In genomic region chr14:27271371-27272071, GRCm38 (mm10) we compare ENCODE assay signal across 14 mouse cellular contexts.
A peak's percentile ranks its signal among the peaks of the same experiment; 100 is the strongest.
DNase-seq lines count a peak whose midpoint lies in the region; ATAC-seq and TF ChIP-seq lines count a peak whose summit lies in the region.
"Had no signal": no experiment of that assay in that cellular context is flagged by ENCODE, and none has a peak within 500 bp of the region (broad histone marks: within the 10 kb centered on the region; RNA-seq: fewer than 3 reads in every experiment).

No protein-coding gene starts in this region.

- H3K9me3 ChIP-seq in forebrain, embryonic 14.5 days (replicated peaks; ENCODE audit: control insufficient read depth, low read length) = no peaks in the 10 kb centered on the region
- H3K9me3 ChIP-seq in forebrain, embryonic 15.5 days = no peaks in the 10 kb centered on the region
- H3K9me3 ChIP-seq in hindbrain, embryonic 14.5 days (ENCODE audit: control insufficient read depth, low read length) = no peaks in the 10 kb centered on the region
- H3K9me3 ChIP-seq in midbrain, postnatal 0 days (ENCODE audit: low read length) = no peaks in the 10 kb centered on the region
- H3K9me3 ChIP-seq: megakaryocyte, embryonic 14.5 days; neural tube, embryonic 13.5 days had no signal

- H3K9ac ChIP-seq in forebrain, embryonic 14.5 days (ENCODE audit: low read length) = no peak overlapping the region
- no peak overlapping the region for H3K9ac ChIP-seq in forebrain, embryonic 15.5 days (replicated peaks)
- H3K9ac ChIP-seq in hindbrain, embryonic 14.5 days = 0 out of 2 replicates have a peak overlapping the region, but pooled peaks have one; percentile 9
- H3K9ac ChIP-seq in midbrain, postnatal 0 days (replicated peaks; ENCODE audit: low read length, poor library complexity, severe bottlenecking) = no peak overlapping the region
- H3K9ac ChIP-seq: liver, postnatal 0 days; neural tube, embryonic 13.5 days had no signal

- TF ChIP-seq POLR2A in testis, adult 2 months (IDR thresholded peaks at IDR 0.05; ENCODE audit: control insufficient read depth, low read depth, low read length) = peak; percentile 32; the same call in 1 of the 2 replicates
- TF ChIP-seq POLR2A in thymus, adult 2 months (IDR thresholded peaks at IDR 0.05; ENCODE audit: control insufficient read depth, extremely low read depth, insufficient read depth, low read length, poor library complexity) = no peak

- H3K27me3 ChIP-seq in forebrain, embryonic 14.5 days (replicated peaks; ENCODE audit: control insufficient read depth, insufficient read depth, low read length) = no peaks in the 10 kb centered on the region
- H3K27me3 ChIP-seq in forebrain, embryonic 15.5 days = no peaks in the 10 kb centered on the region
- no peaks in the 10 kb centered on the region for H3K27me3 ChIP-seq in testis, adult 2 months (ENCODE audit: control insufficient read depth, insufficient read depth, low read length)
- H3K27me3 ChIP-seq in hindbrain, embryonic 14.5 days (ENCODE audit: control insufficient read depth, insufficient read depth, low read length) = no peaks in the 10 kb centered on the region
- H3K27me3 ChIP-seq in midbrain, postnatal 0 days (ENCODE audit: insufficient read depth, low read length) = no peaks in the 10 kb centered on the region
- no peaks in the 10 kb centered on the region for H3K27me3 ChIP-seq in thymus, adult 2 months (ENCODE audit: control insufficient read depth, insufficient read depth, low read length)
- H3K27me3 ChIP-seq: neural tube, embryonic 13.5 days had no signal

- H3K27ac ChIP-seq in forebrain, embryonic 14.5 days (ENCODE audit: low read depth, low read length) = no peak overlapping the region
- no peak overlapping the region for H3K27ac ChIP-seq in forebrain, embryonic 15.5 days (replicated peaks)
- H3K27ac ChIP-seq in testis, adult 2 months (ENCODE audit: control insufficient read depth, insufficient read depth, low read depth, low read length) = no peak overlapping the region
- 0 out of 2 replicates have a peak overlapping the region, but pooled peaks have one; percentile 1 for H3K27ac ChIP-seq in hindbrain, embryonic 14.5 days
- 0 out of 2 replicates have a peak overlapping the region, but pooled peaks have one; percentile 14 for H3K27ac ChIP-seq in midbrain, postnatal 0 days (ENCODE audit: low read depth, low read length)
- H3K27ac ChIP-seq in thymus, adult 2 months (ENCODE audit: control insufficient read depth, insufficient read depth, low read length) = no peak overlapping the region
- H3K27ac ChIP-seq: neural tube, embryonic 13.5 days had no signal

- peak; percentile 31 for DNase-seq in forebrain, embryonic 14.5 days (ENCODE audit: low spot score)
- DNase-seq in testis, postnatal 10 days (ENCODE audit: low spot score) = no peak
- no peak for DNase-seq in hindbrain, embryonic 14.5 days (ENCODE audit: low spot score)
- no peak for DNase-seq in midbrain, postnatal 0 days (ENCODE audit: low spot score)
- no peak for DNase-seq in ovary, postnatal 14 days (ENCODE audit: low spot score)
- no peak for DNase-seq in thymus, adult 2 months
- DNase-seq: adrenal gland, postnatal 25 days; kidney, postnatal 25 days; liver, postnatal 0 days had no signal

- H3K4me1 ChIP-seq in forebrain, embryonic 14.5 days (ENCODE audit: control insufficient read depth, insufficient read depth, low read length) = peaks cover 13% of the 10 kb centered on the region; the same call in 1 of the 2 replicates
- peaks cover 15% of the 10 kb centered on the region for H3K4me1 ChIP-seq in forebrain, embryonic 15.5 days
- H3K4me1 ChIP-seq in testis, adult 2 months (ENCODE audit: control insufficient read depth, insufficient read depth, low read length) = no peaks in the 10 kb centered on the region
- peaks cover 10% of the 10 kb centered on the region; the same call in 1 of the 2 replicates for H3K4me1 ChIP-seq in hindbrain, embryonic 14.5 days (replicated peaks; ENCODE audit: control insufficient read depth, insufficient read depth, low read length)
- H3K4me1 ChIP-seq in midbrain, postnatal 0 days (ENCODE audit: insufficient read depth, low read length) = peaks cover 12% of the 10 kb centered on the region; the same call in 1 of the 2 replicates
- peaks cover 3% of the 10 kb centered on the region; the same call in 1 of the 2 replicates for H3K4me1 ChIP-seq in thymus, adult 2 months (replicated peaks; ENCODE audit: control insufficient read depth, insufficient read depth, low read length)

- TF ChIP-seq CTCF in testis, adult 2 months (IDR thresholded peaks at IDR 0.05; ENCODE audit: control insufficient read depth, insufficient read depth, insufficient replicate concordance, low read depth, low read length) = no peak
- TF ChIP-seq CTCF in midbrain, postnatal 0 days (IDR thresholded peaks at IDR 0.05) = no peak
- no peak for TF ChIP-seq CTCF in thymus, adult 2 months (IDR thresholded peaks at IDR 0.05; ENCODE audit: borderline replicate concordance, control insufficient read depth, extremely low read depth, insufficient read depth, low read length, poor library complexity)

- 61% methylated on average over 10 of the region's 10 CpGs for WGBS in forebrain, embryonic 14.5 days
- 63% methylated on average over 10 of the region's 10 CpGs for WGBS in forebrain, embryonic 15.5 days
- 70% methylated on average over 10 of the region's 10 CpGs for WGBS in hindbrain, embryonic 14.5 days
- 47% methylated on average over 10 of the region's 10 CpGs for WGBS in midbrain, postnatal 0 days
- WGBS in thymus, adult 2 months = 94% methylated on average over 10 of the region's 10 CpGs

- ATAC-seq in forebrain, embryonic 14.5 days = no peak
- ATAC-seq in forebrain, embryonic 15.5 days (replicated peaks) = no peak
- ATAC-seq in hindbrain, embryonic 14.5 days (ENCODE audit: low FRiP score) = no peak
- no peak; the same call in 1 of the 2 replicates for ATAC-seq in midbrain, postnatal 0 days (ENCODE audit: low FRiP score)
- ATAC-seq: liver, postnatal 0 days had no signal

- H3K4me3 ChIP-seq in forebrain, embryonic 14.5 days (ENCODE audit: low read depth, low read length) = no peak overlapping the region
- no peak overlapping the region for H3K4me3 ChIP-seq in forebrain, embryonic 15.5 days
- peak overlapping the region; percentile 0; the same call in 1 of the 2 replicates for H3K4me3 ChIP-seq in testis, adult 2 months (ENCODE audit: control insufficient read depth, low read depth, low read length)
- H3K4me3 ChIP-seq in hindbrain, embryonic 14.5 days (replicated peaks; ENCODE audit: low read length) = no peak overlapping the region
- no peak overlapping the region for H3K4me3 ChIP-seq in midbrain, postnatal 0 days (ENCODE audit: low read depth, low read length)
- H3K4me3 ChIP-seq in thymus, adult 2 months (ENCODE audit: control insufficient read depth, insufficient read depth, low read length) = no peak overlapping the region
- H3K4me3 ChIP-seq: megakaryocyte, embryonic 14.5 days; neural tube, embryonic 13.5 days had no signal

- H3K4me2 ChIP-seq in forebrain, embryonic 14.5 days (ENCODE audit: low read length) = no peak overlapping the region
- no peak overlapping the region for H3K4me2 ChIP-seq in forebrain, embryonic 15.5 days (replicated peaks)
- no peak overlapping the region for H3K4me2 ChIP-seq in hindbrain, embryonic 14.5 days (replicated peaks)
- H3K4me2 ChIP-seq in midbrain, postnatal 0 days (ENCODE audit: low read depth, low read length, poor library complexity, severe bottlenecking) = no peak overlapping the region
- H3K4me2 ChIP-seq: heart, embryonic 11.5 days; neural tube, embryonic 13.5 days had no signal

- H3K36me3 ChIP-seq in forebrain, embryonic 14.5 days (ENCODE audit: control insufficient read depth, insufficient read depth, low read length) = no peaks in the 10 kb centered on the region
- H3K36me3 ChIP-seq in forebrain, embryonic 15.5 days = no peaks in the 10 kb centered on the region
- no peaks in the 10 kb centered on the region for H3K36me3 ChIP-seq in testis, adult 2 months (ENCODE audit: control insufficient read depth, insufficient read depth, low read length)
- no peaks in the 10 kb centered on the region for H3K36me3 ChIP-seq in hindbrain, embryonic 14.5 days (replicated peaks; ENCODE audit: control insufficient read depth, insufficient read depth)
- no peaks in the 10 kb centered on the region for H3K36me3 ChIP-seq in midbrain, postnatal 0 days (ENCODE audit: insufficient read depth, low read length)
- no peaks in the 10 kb centered on the region for H3K36me3 ChIP-seq in thymus, adult 2 months (ENCODE audit: control insufficient read depth, insufficient read depth, low read length)
- H3K36me3 ChIP-seq: neural tube, embryonic 13.5 days had no signal

Comparison
In these comparisons a context has a peak if more than half of its experiments do, and no peak if none do; other contexts are left out.
1. H3K27ac ChIP-seq: peak in hindbrain, embryonic 14.5 days (single experiment) and midbrain, postnatal 0 days (single experiment); none in forebrain, embryonic 14.5 days (single experiment), forebrain, embryonic 15.5 days (single experiment), testis, adult 2 months (single experiment) and thymus, adult 2 months (single experiment).